Mouse (Mus musculus) left cerebral cortex, postnatal 14 days (tissue): ENCODE measurements around the gene H2-Q7. TPM values are rescaled to one million over a fixed set of nuclear protein-coding genes. Genes with fewer than 3 reads are reported as not detected.

ENCODE experiments used
- total RNA-seq, 2 experiments: library from RNA; stranded (reverse); gene quantifications; 2 replicates each; pipeline ENCODE4 v1.2.3; 2021

The H2-Q7 gene
- total RNA-seq, 2 experiments from 2014 or later = 0.35 to 0.36 TPM

Other genes with a start within 250 kb of the H2-Q7 start
- gene Ltb, start 244.7 kb upstream of the H2-Q7 start, total RNA-seq = 1 to 10 TPM in 1 of 2 experiments, under 1 TPM in 1; 0.55 to 1.0 TPM
- gene Tnf, start 237.1 kb upstream of the H2-Q7 start, total RNA-seq = not detected
- under 1 TPM; 0.42 to 0.72 TPM for gene Lta, start 233.8 kb upstream of the H2-Q7 start, total RNA-seq
- gene Gm16181, start 218.3 kb upstream of the H2-Q7 start, total RNA-seq = not detected
- gene Atp6v1g2, start 205.5 kb upstream of the H2-Q7 start, total RNA-seq = 100 to 1,000 TPM; 454 to 455 TPM
- gene Nfkbil1, start 203.4 kb upstream of the H2-Q7 start, total RNA-seq = 10 to 100 TPM; 12.2 to 14.3 TPM
- gene Ddx39b, start 197.4 kb upstream of the H2-Q7 start, total RNA-seq = 100 to 1,000 TPM; 221 to 230 TPM
- gene H2-D1, start 176.4 kb upstream of the H2-Q7 start, total RNA-seq = 10 to 100 TPM; 18.1 to 18.5 TPM
- under 1 TPM; 0.48 to 0.74 TPM for gene H2-Q1, start 118.8 kb upstream of the H2-Q7 start, total RNA-seq
- gene H2-Q2, start 96.9 kb upstream of the H2-Q7 start, total RNA-seq = 1 to 10 TPM in 1 of 2 experiments, under 1 TPM in 1; 0.48 to 2.2 TPM
- gene H2-Q4, start 59.5 kb upstream of the H2-Q7 start, total RNA-seq = 1 to 10 TPM in 1 of 2 experiments, under 1 TPM in 1; 0.85 to 1.4 TPM
- not detected for gene H2-Q6, start 14.3 kb upstream of the H2-Q7 start, total RNA-seq
- under 1 TPM; 0.13 to 0.27 TPM for gene H2-Q10, start 30.9 kb downstream of the H2-Q7 start, total RNA-seq
- under 1 TPM in 1 of 2 experiments, not detected in 1; 0.25 TPM for gene Pou5f1, start 66.9 kb downstream of the H2-Q7 start, total RNA-seq
- 1 to 10 TPM; 8.6 to 9.5 TPM for gene Tcf19, start 77.7 kb downstream of the H2-Q7 start, total RNA-seq
- gene Cchcr1, start 77.9 kb downstream of the H2-Q7 start, total RNA-seq = 1 to 10 TPM; 8.1 to 9.1 TPM
- gene Psors1c2, start 94.0 kb downstream of the H2-Q7 start, total RNA-seq = under 1 TPM; 0.55 to 0.72 TPM
- gene Cdsn, start 113.0 kb downstream of the H2-Q7 start, total RNA-seq = under 1 TPM; 0.68 to 0.79 TPM
- gene 2300002M23Rik, start 128.3 kb downstream of the H2-Q7 start, total RNA-seq = not detected
- not detected for gene Sfta2, start 162.4 kb downstream of the H2-Q7 start, total RNA-seq
- gene Gm9573, start 187.5 kb downstream of the H2-Q7 start, total RNA-seq = not detected
- gene Mucl3, start 204.5 kb downstream of the H2-Q7 start, total RNA-seq = not detected
- 10 to 100 TPM; 31.1 to 40.8 TPM for gene Vars2, start 228.4 kb downstream of the H2-Q7 start, total RNA-seq
- gene Gtf2h4, start 234.6 kb downstream of the H2-Q7 start, total RNA-seq = 10 to 100 TPM; 23.0 to 26.2 TPM